Mouse (Mus musculus) midbrain, embryonic 14.5 days (tissue): ENCODE measurements around the gene Gopc. TPM values are rescaled to one million over a fixed set of nuclear protein-coding genes. Genes with fewer than 3 reads are reported as not detected.

Source experiments
- ATAC-seq: fragments of 200-750 bp; cut with Nextera tagmentation; 2 replicates; pipeline ENCODE4 v1.8.0; 2017; ENCODE audit warnings: moderate number of reproducible peaks, moderate library complexity; ENCODE audit not compliant: low FRiP score, low TSS enrichment
- DNase-seq: peaks from one replicate; pipeline ENCODE4 v3.0.0-alpha.2; 2015
- H3K27ac ChIP-seq: fragments of 300-500 bp; sonication (generic); replicated peaks from 2 replicates; pipeline ENCODE4 v1.5.1; 2014; ENCODE audit warnings: mild to moderate bottlenecking, low read depth, low read length, moderate library complexity
- H3K27me3 ChIP-seq: fragments of 300-500 bp; sonication (generic); 2 replicates; pipeline ENCODE4 v1.6.1; 2014; ENCODE audit warnings: low read length, control low read depth, mixed read lengths; ENCODE audit not compliant: control insufficient read depth, insufficient read depth
- H3K36me3 ChIP-seq: fragments of 300-500 bp; sonication (generic); 2 replicates; pipeline ENCODE4 v1.6.1; 2014; ENCODE audit warnings: low read length, control low read depth; ENCODE audit not compliant: control insufficient read depth, insufficient read depth
- H3K4me1 ChIP-seq: fragments of 300-500 bp; sonication (generic); 2 replicates; pipeline ENCODE4 v1.6.1; 2014; ENCODE audit warnings: mild to moderate bottlenecking, antibody characterized with exemption, low read length, control low read depth; ENCODE audit not compliant: control insufficient read depth, insufficient read depth
- H3K4me2 ChIP-seq: fragments of 300-500 bp; sonication (generic); 2 replicates; pipeline ENCODE4 v1.6.1; 2014; ENCODE audit warnings: mild to moderate bottlenecking, low read length, moderate library complexity
- H3K4me3 ChIP-seq: fragments of 300-500 bp; sonication (generic); replicated peaks from 2 replicates; pipeline ENCODE4 v1.5.1; 2014; ENCODE audit warnings: low read depth, low read length
- H3K9ac ChIP-seq: fragments of 300-500 bp; sonication (generic); replicated peaks from 2 replicates; pipeline ENCODE4 v1.6.1; 2014; ENCODE audit warnings: mild to moderate bottlenecking, low read length, moderate library complexity
- H3K9me3 ChIP-seq: fragments of 300-500 bp; sonication (generic); 2 replicates; pipeline ENCODE4 v1.6.1; 2016; ENCODE audit warnings: low read length, control low read depth, mixed read lengths; ENCODE audit not compliant: control insufficient read depth
- WGBS: fragments of 180-500 bp; shearing (Covaris S2); extraction: QIAGEN DNeasy Blood & Tissue Kit; methylation state at CpG from one replicate; pipeline ENCODE4 v1.1.7; 2014; 5-methylcytosine and 5-hydroxymethylcytosine counted together
- polyA plus RNA-seq: library from polyadenylated mRNA; unstranded; fragments of >200 nt; fragmentation: Nextera tagmentation; extraction: Ambion mirVana; gene quantifications from 2 replicates; pipeline ENCODE4 v1.2.1, GENCODE M21; 2014

The Gopc gene
- polyA plus RNA-seq, 1 experiment from 2014 or later: 24.5 TPM

GRCm38 (mm10) chr10:52418931-52419330 is 37.0 kb upstream of the Gopc start:
- peak overlapping the region; percentile 93 for H3K4me3 ChIP-seq
- H3K9me3 ChIP-seq: no peaks in the 10 kb centered on the region
- peak overlapping the region; percentile 90 for H3K9ac ChIP-seq
- ATAC-seq (no peak), DNase-seq (no peak)
- WGBS: 79% methylated on average over 5 of the region's 5 CpGs
- H3K36me3 ChIP-seq: no peaks in the 10 kb centered on the region
- peak overlapping the region; percentile 80 for H3K4me2 ChIP-seq
- H3K27me3 ChIP-seq: no peaks in the 10 kb centered on the region
- no peak overlapping the region for H3K27ac ChIP-seq
- peaks cover 16% of the 10 kb centered on the region for H3K4me1 ChIP-seq

GRCm38 (mm10) chr10:52417998-52418860 is 36.3 kb upstream of the Gopc start:
- Histone ChIP-seq H3K4me1 (peaks cover 16% of the 10 kb centered on the region), H3K4me3 (peak overlapping the region; percentile 93), H3K9ac (peak overlapping the region; percentile 90), H3K27ac (peak overlapping the region; percentile 96), H3K36me3 (no peaks in the 10 kb centered on the region), H3K9me3 (no peaks in the 10 kb centered on the region), H3K4me2 (peak overlapping the region; percentile 80), H3K27me3 (no peaks in the 10 kb centered on the region)
- 3% methylated on average over 39 of the region's 39 CpGs for WGBS
- ATAC-seq: peak; percentile 63
- DNase-seq: no peak

GRCm38 (mm10) chr10:52417299-52417997 is 35.5 kb upstream of the Gopc start, which contains the start of gene Nus1:
Gene Nus1, plus strand, starts transcription at chr10:52417547.
- Histone ChIP-seq H3K36me3 (no peaks in the 10 kb centered on the region), H3K9ac (peak within 1 kb of the TSS; percentile 90), H3K27ac (peak within 1 kb of the TSS; percentile 96), H3K4me2 (peak within 1 kb of the TSS; percentile 80), H3K9me3 (no peaks in the 10 kb centered on the region), H3K4me1 (peaks cover 16% of the 10 kb centered on the region), H3K4me3 (peak within 1 kb of the TSS; percentile 93), H3K27me3 (no peaks in the 10 kb centered on the region)
- ATAC-seq: peak; percentile 99
- peak; percentile 99 for DNase-seq
- under 1% methylated on average over 79 of the region's 79 CpGs for WGBS

GRCm38 (mm10) chr10:52416458-52416857 is 34.5 kb upstream of the Gopc start:
- Histone ChIP-seq H3K9me3 (no peaks in the 10 kb centered on the region), H3K27me3 (no peaks in the 10 kb centered on the region), H3K27ac (peak overlapping the region; percentile 74), H3K4me1 (peaks cover 16% of the 10 kb centered on the region), H3K36me3 (no peaks in the 10 kb centered on the region), H3K4me3 (peak overlapping the region; percentile 93; the same call in 1 of the 2 replicates), H3K9ac (peak overlapping the region; percentile 53; the same call in 1 of the 2 replicates), H3K4me2 (peak overlapping the region; percentile 60)
- WGBS: 80% methylated on average over 2 of the region's 2 CpGs
- DNase-seq: no peak
- no peak for ATAC-seq

GRCm38 (mm10) chr10:52415020-52415419 is 33.1 kb upstream of the Gopc start:
- H3K4me1 ChIP-seq: peaks cover 16% of the 10 kb centered on the region
- ATAC-seq (no peak), DNase-seq (no peak)
- no peak overlapping the region for H3K4me2 ChIP-seq
- H3K36me3 ChIP-seq: no peaks in the 10 kb centered on the region
- no peak overlapping the region for H3K27ac ChIP-seq
- H3K9me3 ChIP-seq: no peaks in the 10 kb centered on the region
- no peak overlapping the region for H3K9ac ChIP-seq
- 81% methylated on average over 2 of the region's 2 CpGs for WGBS
- H3K27me3 ChIP-seq: no peaks in the 10 kb centered on the region
- H3K4me3 ChIP-seq: no peak overlapping the region

GRCm38 (mm10) chr10:52407526-52407925 is 25.6 kb upstream of the Gopc start:
- ATAC-seq (no peak), DNase-seq (no peak)
- Histone ChIP-seq H3K4me1 (no peaks in the 10 kb centered on the region), H3K36me3 (no peaks in the 10 kb centered on the region), H3K9me3 (no peaks in the 10 kb centered on the region), H3K4me2 (no peak overlapping the region), H3K27me3 (no peaks in the 10 kb centered on the region), H3K9ac (no peak overlapping the region), H3K27ac (no peak overlapping the region), H3K4me3 (no peak overlapping the region)
- 90% methylated on average over 2 of the region's 2 CpGs for WGBS

GRCm38 (mm10) chr10:52405160-52405559 is 23.2 kb upstream of the Gopc start:
- no peak overlapping the region for H3K4me2 ChIP-seq
- H3K9me3 ChIP-seq: no peaks in the 10 kb centered on the region
- no peaks in the 10 kb centered on the region for H3K36me3 ChIP-seq
- no peaks in the 10 kb centered on the region for H3K4me1 ChIP-seq
- H3K9ac ChIP-seq: no peak overlapping the region
- ATAC-seq (no peak), DNase-seq (no peak)
- no peak overlapping the region for H3K4me3 ChIP-seq
- H3K27ac ChIP-seq: no peak overlapping the region
- 92% methylated on average over 13 of the region's 13 CpGs for WGBS
- no peaks in the 10 kb centered on the region for H3K27me3 ChIP-seq

- no peak overlapping the region for H3K4me3 ChIP-seq
- WGBS: 71% methylated on average over 3 of the region's 3 CpGs
- DNase-seq (no peak), ATAC-seq (no peak)
- H3K36me3 ChIP-seq: no peaks in the 10 kb centered on the region
- H3K9me3 ChIP-seq: no peaks in the 10 kb centered on the region
- H3K9ac ChIP-seq: no peak overlapping the region
- no peaks in the 10 kb centered on the region for H3K27me3 ChIP-seq
- no peaks in the 10 kb centered on the region for H3K4me1 ChIP-seq
- no peak overlapping the region for H3K27ac ChIP-seq
- no peak overlapping the region for H3K4me2 ChIP-seq
Observed at GRCm38 (mm10) chr10:52399722-52400121, 17.8 kb upstream of the Gopc start.
